Mouse (Mus musculus) lung, embryonic 16.5 days (tissue): ENCODE data around the gene Cend1. TPM values are rescaled to one million over a fixed set of nuclear protein-coding genes. Genes with fewer than 3 reads are reported as not detected.

Source experiments
- ATAC-seq: fragments of 200-750 bp; cut with Nextera tagmentation; 2 replicates; pipeline ENCODE4 v1.8.0; 2017; ENCODE audit warnings: low read depth, mild to moderate bottlenecking, moderate library complexity
- H3K27ac ChIP-seq: fragments of 300-500 bp; sonication (generic); 2 replicates; pipeline ENCODE4 v1.5.1; 2014; ENCODE audit warnings: mild to moderate bottlenecking, control low read depth, low read length
- H3K27me3 ChIP-seq: fragments of 300-500 bp; sonication (generic); 2 replicates; pipeline ENCODE4 v1.6.1; 2014; ENCODE audit warnings: low read depth, low read length, mixed read lengths; ENCODE audit not compliant: control insufficient read depth, insufficient read depth
- H3K36me3 ChIP-seq: fragments of 300-500 bp; sonication (generic); 2 replicates; pipeline ENCODE4 v1.6.1; 2014; ENCODE audit warnings: low read length; ENCODE audit not compliant: control insufficient read depth, insufficient read depth
- H3K4me1 ChIP-seq: fragments of 300-500 bp; sonication (generic); replicated peaks from 2 replicates; pipeline ENCODE4 v1.6.1; 2014; ENCODE audit warnings: low read length, mixed read lengths; ENCODE audit not compliant: control insufficient read depth, insufficient read depth
- H3K4me2 ChIP-seq: fragments of 300-500 bp; sonication (generic); 2 replicates; pipeline ENCODE4 v1.6.1; 2014; ENCODE audit warnings: low read depth, low read length, control low read depth
- H3K4me3 ChIP-seq: fragments of 300-500 bp; sonication (generic); 2 replicates; pipeline ENCODE4 v1.5.1; 2014; ENCODE audit warnings: mild to moderate bottlenecking, low read length, control low read depth
- H3K9ac ChIP-seq: fragments of 300-500 bp; sonication (generic); 2 replicates; pipeline ENCODE4 v1.6.1; 2014; ENCODE audit warnings: low read length, control low read depth
- H3K9me3 ChIP-seq: fragments of 300-500 bp; sonication (generic); 2 replicates; pipeline ENCODE4 v1.6.1; 2016; ENCODE audit warnings: low read length; ENCODE audit not compliant: control insufficient read depth
- WGBS: fragments of 180-500 bp; shearing (Covaris S2); extraction: QIAGEN DNeasy Blood & Tissue Kit; methylation state at CpG from one replicate; pipeline ENCODE4 v1.1.7; 2014; 5-methylcytosine and 5-hydroxymethylcytosine counted together
- polyA plus RNA-seq: library from polyadenylated mRNA; unstranded; fragments of >200 nt; fragmentation: Nextera tagmentation; extraction: Ambion mirVana; gene quantifications from 2 replicates; pipeline ENCODE4 v1.2.1, GENCODE M21; 2015

The Cend1 gene
- polyA plus RNA-seq, 1 experiment from 2014 or later: 0.79 TPM

- Histone ChIP-seq H3K27me3 (no peaks in the 10 kb centered on the region), H3K36me3 (peaks cover 12% of the 10 kb centered on the region), H3K4me2 (peak overlapping the region; percentile 64), H3K4me1 (peaks cover 24% of the 10 kb centered on the region), H3K9me3 (no peaks in the 10 kb centered on the region), H3K9ac (peak overlapping the region; percentile 54), H3K4me3 (peak overlapping the region; percentile 53), H3K27ac (no peak overlapping the region)
- 71% methylated on average over 15 of the region's 15 CpGs for WGBS
- no peak for ATAC-seq
Observed at GRCm38 (mm10) chr7:141433517-141434400, 4.5 kb upstream of the Cend1 start.

- no peak overlapping the region for H3K27ac ChIP-seq
- H3K27me3 ChIP-seq: no peaks in the 10 kb centered on the region
- 87% methylated on average over 6 of the region's 6 CpGs for WGBS
- H3K4me2 ChIP-seq: no peak overlapping the region
- peaks cover 24% of the 10 kb centered on the region for H3K4me1 ChIP-seq
- H3K36me3 ChIP-seq: peaks cover 12% of the 10 kb centered on the region
- no peak overlapping the region for H3K9ac ChIP-seq
- H3K4me3 ChIP-seq: no peak overlapping the region
- no peak for ATAC-seq
- H3K9me3 ChIP-seq: no peaks in the 10 kb centered on the region
Observed at GRCm38 (mm10) chr7:141432741-141433516, 3.6 kb upstream of the Cend1 start.

DNA sequence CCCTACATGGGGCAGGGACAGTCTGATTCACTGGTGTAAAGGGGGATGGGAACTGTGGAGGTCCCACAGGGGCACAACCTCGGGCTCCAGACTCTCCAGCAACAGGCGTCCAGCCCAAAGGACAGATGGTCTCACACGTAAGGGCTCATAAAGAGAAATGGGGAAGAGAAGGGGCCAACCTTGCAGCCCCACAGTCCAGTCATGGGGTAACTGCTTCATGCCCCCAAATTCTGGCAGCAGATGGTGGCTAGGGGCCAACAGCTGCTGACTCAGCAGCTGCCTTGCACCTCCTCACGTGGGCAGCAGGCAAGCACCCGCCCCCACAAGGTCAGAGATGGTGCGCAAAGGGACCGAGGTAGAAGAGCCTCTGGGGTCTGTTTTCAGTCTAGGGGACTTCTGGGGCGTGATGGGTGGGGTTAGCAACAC lies 2.9 kb upstream of the Cend1 start:
- peaks cover 12% of the 10 kb centered on the region for H3K36me3 ChIP-seq
- no peak for ATAC-seq
- H3K27ac ChIP-seq: no peak overlapping the region
- no peak overlapping the region for H3K4me2 ChIP-seq
- no peaks in the 10 kb centered on the region for H3K9me3 ChIP-seq
- H3K27me3 ChIP-seq: no peaks in the 10 kb centered on the region
- no peak overlapping the region for H3K9ac ChIP-seq
- H3K4me1 ChIP-seq: peaks cover 24% of the 10 kb centered on the region
- H3K4me3 ChIP-seq: no peak overlapping the region
- 76% methylated on average over 8 of the region's 8 CpGs for WGBS

DNA sequence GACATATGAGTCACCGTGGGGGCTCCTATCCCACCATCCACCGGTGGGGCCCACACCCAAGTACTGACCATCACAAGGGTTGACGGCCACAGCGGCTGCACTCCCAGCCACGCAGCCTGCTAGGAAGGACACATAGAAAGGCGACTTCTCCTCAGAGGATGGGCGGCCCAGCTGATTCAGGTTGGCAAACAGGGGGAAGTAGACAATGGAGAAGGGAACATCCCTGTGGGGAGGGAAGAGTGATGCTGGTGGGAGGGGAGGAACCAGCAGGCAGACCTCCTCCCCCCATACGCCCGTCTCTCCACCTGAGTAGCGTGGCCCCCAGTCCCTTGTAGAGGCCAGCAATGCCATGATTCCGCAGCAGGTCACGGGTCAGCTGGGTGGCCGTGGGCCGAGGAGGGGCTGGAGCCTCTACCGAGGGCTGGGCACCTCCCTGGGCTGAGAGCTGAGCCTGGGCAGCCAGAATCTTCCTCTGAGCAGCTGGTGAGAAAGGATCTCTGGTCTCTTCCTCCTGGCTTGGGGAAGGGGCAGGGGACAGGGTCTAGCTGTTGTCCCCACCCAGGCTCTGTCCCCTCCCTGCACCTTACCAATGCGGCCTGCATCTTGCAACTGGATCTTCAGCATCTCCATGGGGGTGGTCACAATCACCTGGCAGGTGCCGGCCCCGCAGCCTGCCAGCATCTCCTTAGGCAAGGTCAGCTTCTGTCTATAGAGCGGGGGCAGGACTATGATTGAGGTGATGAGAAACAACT lies 2.3 kb upstream of the Cend1 start:
- whole genome bisulfite sequencing: 90% methylated on average over 19 of the region's 19 CpGs
- Histone ChIP-seq H3K27me3 (no peaks in the 10 kb centered on the region), H3K27ac (no peak overlapping the region), H3K9ac (no peak overlapping the region), H3K4me2 (no peak overlapping the region), H3K36me3 (peaks cover 12% of the 10 kb centered on the region), H3K4me3 (no peak overlapping the region), H3K4me1 (peaks cover 19% of the 10 kb centered on the region), H3K9me3 (no peaks in the 10 kb centered on the region)
- ATAC-seq: no peak

- Histone ChIP-seq H3K27ac (no peak overlapping the region), H3K9me3 (no peaks in the 10 kb centered on the region), H3K27me3 (no peaks in the 10 kb centered on the region), H3K9ac (no peak overlapping the region), H3K4me3 (no peak overlapping the region), H3K4me1 (peaks cover 16% of the 10 kb centered on the region; the same call in 1 of the 2 replicates), H3K36me3 (peaks cover 12% of the 10 kb centered on the region), H3K4me2 (no peak overlapping the region)
- no peak for ATAC-seq
- 94% methylated on average over 9 of the region's 9 CpGs for WGBS
Observed at GRCm38 (mm10) chr7:141430585-141431240, 1.4 kb upstream of the Cend1 start.

DNA sequence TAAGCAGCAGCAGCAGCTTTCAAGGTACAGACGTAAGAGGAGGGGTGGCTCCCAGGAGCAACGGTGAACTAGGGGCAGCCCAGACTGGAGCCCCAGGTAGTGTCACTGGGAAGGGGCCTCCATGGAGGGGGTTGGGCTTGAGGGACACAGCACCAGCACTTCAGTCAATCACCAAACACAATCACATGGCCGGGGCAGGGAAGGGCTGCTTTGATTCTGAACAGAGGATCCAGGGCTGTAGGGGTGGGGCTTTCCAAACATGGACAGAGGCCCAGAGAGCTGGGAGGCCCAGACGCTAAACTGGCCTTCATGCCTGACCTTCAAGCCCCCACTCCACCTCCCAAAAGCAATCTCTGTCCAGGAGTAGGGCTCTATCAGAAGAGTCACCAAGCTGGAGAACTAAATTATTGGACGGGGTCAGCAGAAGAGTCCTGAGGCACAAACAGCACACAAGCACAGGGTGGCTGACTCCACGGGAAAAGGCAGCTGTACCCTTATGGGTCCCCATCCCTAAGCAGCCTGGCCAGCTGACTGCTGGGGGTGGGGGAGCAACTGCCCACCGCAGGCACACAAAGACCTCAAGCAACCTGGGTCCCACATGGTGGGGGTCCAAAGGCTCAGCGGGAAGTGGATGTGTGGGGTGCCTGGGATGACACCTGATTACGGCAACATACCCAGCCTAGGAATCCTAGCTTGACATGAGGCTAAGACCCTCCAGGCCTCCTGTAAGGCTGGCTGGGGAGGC lies 721 bp upstream of the Cend1 start:
- H3K27ac ChIP-seq: no peak overlapping the region
- no peaks in the 10 kb centered on the region for H3K9me3 ChIP-seq
- no peaks in the 10 kb centered on the region for H3K27me3 ChIP-seq
- H3K4me2 ChIP-seq: no peak overlapping the region
- no peak for ATAC-seq
- 54% methylated on average over 9 of the region's 9 CpGs for WGBS
- peaks cover 12% of the 10 kb centered on the region for H3K36me3 ChIP-seq
- H3K9ac ChIP-seq: no peak overlapping the region
- H3K4me3 ChIP-seq: no peak overlapping the region
- peaks cover 13% of the 10 kb centered on the region; the same call in 1 of the 2 replicates for H3K4me1 ChIP-seq

DNA sequence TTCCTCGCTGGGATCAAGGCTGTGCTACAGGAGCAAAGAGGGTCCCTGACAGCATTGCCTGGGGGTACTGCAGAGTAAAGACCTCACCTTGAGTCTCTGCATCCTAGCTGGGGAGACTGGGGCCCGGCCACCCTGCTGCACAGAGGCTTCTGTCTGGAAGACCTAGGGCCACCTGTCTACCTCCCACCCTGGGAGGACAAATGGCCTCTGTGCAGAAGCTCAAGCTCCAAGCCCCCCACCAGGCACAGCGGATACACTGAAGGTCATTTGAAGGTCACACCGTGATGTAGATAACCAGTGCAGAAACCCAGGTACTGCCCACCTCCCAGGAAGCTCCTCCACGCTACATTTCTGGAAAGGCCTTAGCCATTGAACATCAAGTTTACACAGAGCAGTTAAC lies 590 bp downstream of the Cend1 start:
- H3K4me3 ChIP-seq: no peak overlapping the region
- ATAC-seq: no peak
- WGBS: 55% methylated on average over 5 of the region's 5 CpGs
- no peak overlapping the region for H3K9ac ChIP-seq
- no peaks in the 10 kb centered on the region for H3K27me3 ChIP-seq
- no peak overlapping the region for H3K4me2 ChIP-seq
- H3K36me3 ChIP-seq: peaks cover 12% of the 10 kb centered on the region
- no peaks in the 10 kb centered on the region for H3K9me3 ChIP-seq
- H3K27ac ChIP-seq: no peak overlapping the region
- H3K4me1 ChIP-seq: peaks cover 5% of the 10 kb centered on the region; the same call in 1 of the 2 replicates

DNA sequence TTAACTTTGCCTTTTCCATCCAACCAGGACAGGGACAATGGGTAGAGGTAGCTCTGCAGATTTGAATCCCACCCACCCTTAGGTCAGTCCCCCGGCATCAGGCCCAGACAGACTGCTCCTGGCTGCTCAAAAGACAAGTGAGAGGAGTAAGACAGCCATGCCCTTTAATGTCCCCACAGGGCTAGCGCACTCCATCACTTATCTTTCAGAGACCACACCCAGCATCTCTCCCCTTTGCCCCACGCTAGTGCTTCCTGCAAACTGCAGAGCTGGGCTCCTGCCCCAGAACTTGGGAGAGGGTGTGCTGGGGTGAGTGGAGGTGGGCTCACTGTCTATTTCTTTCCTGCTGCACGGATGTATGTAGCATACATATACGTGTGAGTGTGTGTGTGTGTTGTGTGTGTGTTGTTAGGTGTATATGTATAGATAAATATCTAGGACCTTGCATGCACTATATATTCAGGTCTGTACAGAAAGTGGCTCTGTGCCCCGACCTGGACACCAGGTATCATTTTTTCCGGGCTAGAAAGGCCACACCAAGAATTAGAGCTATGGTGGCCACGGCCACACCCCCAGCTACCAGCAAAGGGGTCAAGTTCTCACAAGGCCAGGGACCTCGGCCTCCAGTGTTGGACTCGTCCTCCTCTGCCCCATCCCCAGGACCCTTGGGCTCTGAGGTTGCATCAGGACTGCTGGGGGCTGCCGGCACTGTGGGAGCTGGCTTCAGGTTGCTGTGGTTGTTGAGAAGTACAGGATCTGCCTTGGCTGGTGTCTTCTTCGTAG lies 2.2 kb downstream of the Cend1 start:
- 71% methylated on average over 12 of the region's 12 CpGs for WGBS
- no peak for ATAC-seq

More for the DNA sequence above, 2.2 kb downstream of the Cend1 start:
- Histone ChIP-seq H3K36me3 (peaks cover 10% of the 10 kb centered on the region), H3K4me2 (no peak overlapping the region), H3K27ac (no peak overlapping the region), H3K27me3 (no peaks in the 10 kb centered on the region), H3K4me1 (peaks cover 5% of the 10 kb centered on the region; the same call in 1 of the 2 replicates), H3K4me3 (no peak overlapping the region), H3K9ac (no peak overlapping the region), H3K9me3 (no peaks in the 10 kb centered on the region)
